Mouse (Mus musculus): ENCODE measurements around the gene Dap.

DNA sequence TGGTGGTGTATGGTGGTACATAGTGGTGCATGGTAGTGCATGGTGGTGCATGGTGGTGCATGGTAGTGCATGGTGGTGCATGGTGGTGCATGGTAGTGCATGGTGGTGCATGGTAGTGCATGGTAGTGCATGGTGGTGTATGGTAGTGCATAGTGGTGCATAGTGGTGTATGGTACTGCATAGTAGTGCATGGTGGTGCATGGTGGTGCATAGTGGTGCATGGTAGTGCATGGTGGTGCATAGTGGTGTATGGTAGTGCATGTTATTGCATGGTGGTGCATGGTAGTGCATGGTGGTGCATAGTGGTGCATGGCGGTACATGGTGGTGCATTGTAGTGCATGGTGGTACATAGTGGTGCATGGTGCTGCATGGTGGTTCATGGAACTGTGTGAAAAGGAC is 31.6 kb upstream of the Dap start:
- TF ChIP-seq CTCF (IDR thresholded peaks at IDR 0.05; ENCODE audit: low read depth) (no peak), EP300 (IDR thresholded peaks at IDR 0.05; ENCODE audit: low read depth) (no peak)

Data from liver, postnatal 0 days (tissue).